Mouse (Mus musculus): ENCODE measurements at regions not wholly inside any gene's neighbourhood (a gene's known extent, or its start where the extent isn't known, plus 50 kb on each side); places are given as distances from the start of the nearest gene placed in this dataset.

DNA sequence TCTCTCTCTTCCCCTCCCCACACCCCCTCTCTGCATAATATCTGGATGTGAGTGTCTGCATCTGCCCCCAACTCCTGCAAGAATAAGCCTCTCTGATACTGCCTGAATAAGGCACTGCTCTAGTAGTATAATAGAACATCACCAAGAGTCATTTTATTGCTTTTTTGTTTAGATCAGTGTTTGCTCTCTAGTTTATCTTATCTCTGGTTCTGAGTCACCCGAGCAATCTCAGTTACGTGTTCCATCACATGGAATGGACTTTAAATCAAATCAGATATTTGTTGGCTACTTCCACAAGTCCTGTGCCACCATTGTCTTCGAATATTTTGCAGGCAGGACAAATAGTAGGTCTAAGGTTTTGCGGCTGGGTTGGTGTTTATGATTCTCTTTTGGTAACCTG is 131.5 kb downstream of the Ube2e3 start:
- TF ChIP-seq CTCF (IDR thresholded peaks at IDR 0.05; ENCODE audit: low read depth) = no peak
- TF ChIP-seq EP300 (IDR thresholded peaks at IDR 0.05; ENCODE audit: low read depth) = no peak

Data from liver, embryonic 14.5 days (tissue).